Mouse (Mus musculus): ENCODE measurements around the gene Fars2.

DNA sequence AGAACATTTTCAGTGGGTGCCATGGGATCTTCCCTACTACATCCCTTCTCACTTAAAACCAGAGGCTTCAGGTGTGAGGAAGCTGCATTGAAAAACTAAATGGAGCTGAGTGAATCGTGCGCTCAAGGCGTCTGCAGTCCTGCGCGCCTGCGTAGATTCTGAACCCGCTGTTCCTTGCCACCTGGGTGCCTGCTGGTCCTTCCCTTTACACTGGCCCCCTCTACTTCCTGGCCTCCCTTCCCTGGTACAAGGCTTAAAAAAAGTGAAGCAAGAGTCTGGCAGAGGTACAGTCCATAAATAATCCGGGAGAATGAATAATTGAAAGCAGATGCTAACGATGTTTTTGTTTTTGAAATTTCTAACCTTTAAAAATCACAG, 619.4 kb downstream of the Fars2 start:
- TF ChIP-seq CTCF (IDR thresholded peaks at IDR 0.05; ENCODE audit: low read depth) (no peak), EP300 (IDR thresholded peaks at IDR 0.05; ENCODE audit: low read depth) (no peak)

Measured in heart, postnatal 0 days (tissue).